Mouse (Mus musculus): ENCODE data around the gene 4930544D05Rik. TPM values are rescaled to one million over a fixed set of nuclear protein-coding genes. Genes with fewer than 3 reads are reported as not detected.

The 4930544D05Rik gene
- polyA plus RNA-seq, 1 experiment from 2014 or later, result not detected

DNA sequence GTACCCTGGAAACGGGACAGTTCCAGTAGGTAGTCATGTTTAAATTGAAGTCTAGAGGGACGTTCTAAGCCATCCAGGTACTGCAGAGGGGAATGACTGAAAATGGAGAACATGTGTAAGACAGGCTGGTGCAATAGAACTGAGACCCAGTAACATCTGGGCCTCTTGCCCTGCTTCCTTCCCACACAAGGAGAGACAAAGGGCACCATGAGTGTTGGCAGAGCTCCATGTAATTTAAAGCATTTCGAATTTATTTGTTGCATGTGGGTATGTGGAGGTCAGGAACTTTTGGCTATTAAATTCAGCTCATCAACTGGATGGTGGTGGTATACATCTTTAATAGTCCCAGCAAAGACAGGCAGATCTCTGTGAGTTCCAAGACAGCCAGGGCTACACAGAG is 33.5 kb upstream of the 4930544D05Rik start:
- Histone ChIP-seq H3K36me3 (no peaks in the 10 kb centered on the region), H3K9me3 (replicated peaks) (no peaks in the 10 kb centered on the region), H3K27me3 (no peaks in the 10 kb centered on the region), H3K9ac (no peak overlapping the region), H3K4me2 (replicated peaks) (no peak overlapping the region), H3K4me3 (replicated peaks) (no peak overlapping the region), H3K4me1 (peaks cover 93% of the 10 kb centered on the region), H3K27ac (replicated peaks) (peak overlapping the region; percentile 82; the same call in 1 of the 2 replicates)
- no peak for ATAC-seq (ENCODE audit: insufficient number of reproducible peaks, low FRiP score, low TSS enrichment, low read depth)
- 24% methylated on average over 3 of the region's 3 CpGs for WGBS

DNA sequence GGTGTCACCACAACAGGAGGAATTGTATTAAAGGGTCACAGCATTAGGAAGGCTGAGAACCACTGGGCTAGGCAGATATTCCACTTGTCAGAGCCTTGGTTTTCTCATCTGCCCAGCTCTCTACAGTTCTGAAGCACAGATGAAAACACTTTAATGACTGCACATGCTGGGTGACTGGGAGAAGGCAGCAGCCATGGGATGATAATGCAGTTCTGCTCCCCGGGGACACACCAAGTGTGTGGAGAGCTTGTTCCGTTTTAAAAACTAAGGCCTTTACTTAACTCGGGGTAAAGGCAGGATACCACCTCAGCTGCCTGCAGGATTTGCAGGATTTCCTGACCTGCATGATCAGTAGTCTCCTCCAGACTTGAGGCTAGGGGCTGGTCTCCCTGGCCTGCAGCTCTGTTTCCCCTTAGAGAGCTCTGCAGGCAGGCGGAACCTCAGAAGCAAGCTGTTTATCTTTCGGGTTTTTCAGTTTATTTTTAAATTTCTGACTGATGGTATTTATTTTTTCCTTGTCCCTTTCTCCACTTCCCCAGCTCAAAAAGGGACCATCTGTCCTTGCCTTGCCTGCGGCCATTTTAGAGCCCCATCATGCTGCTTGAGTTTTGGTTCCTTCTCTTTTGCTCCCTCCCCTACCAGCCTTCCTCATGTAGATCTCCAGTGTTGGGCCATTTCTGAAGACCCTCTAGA is 32.5 kb upstream of the 4930544D05Rik start:
- Histone ChIP-seq H3K27ac (replicated peaks) (peak overlapping the region; percentile 82), H3K27me3 (no peaks in the 10 kb centered on the region), H3K4me1 (peaks cover 84% of the 10 kb centered on the region), H3K9ac (no peak overlapping the region), H3K9me3 (replicated peaks) (no peaks in the 10 kb centered on the region), H3K4me2 (replicated peaks) (no peak overlapping the region), H3K4me3 (replicated peaks) (no peak overlapping the region), H3K36me3 (no peaks in the 10 kb centered on the region)
- ATAC-seq (ENCODE audit: insufficient number of reproducible peaks, low FRiP score, low TSS enrichment, low read depth), result no peak
- WGBS, result 30% methylated on average over 6 of the region's 6 CpGs

DNA sequence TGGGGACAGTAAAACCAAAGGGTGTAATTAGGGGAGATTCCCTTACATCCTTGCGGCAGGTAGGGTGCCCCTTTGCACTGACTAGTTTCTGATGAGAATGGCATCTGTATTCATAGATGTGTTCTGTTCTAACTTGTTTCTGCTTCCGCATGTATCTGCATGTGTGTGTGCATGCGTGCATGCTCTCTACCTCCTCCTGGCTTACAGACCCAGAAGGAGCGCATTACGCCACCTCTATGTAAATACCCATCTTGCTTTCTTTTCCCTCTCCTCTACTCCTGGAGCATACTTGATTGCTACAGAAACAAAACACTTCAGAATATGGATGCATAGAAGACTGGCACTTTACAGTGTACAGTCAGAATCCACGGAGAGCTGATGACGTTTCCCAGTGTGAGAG is 31.9 kb upstream of the 4930544D05Rik start:
- 72% methylated on average over 7 of the region's 7 CpGs for WGBS
- Histone ChIP-seq H3K4me3 (replicated peaks) (no peak overlapping the region), H3K9ac (no peak overlapping the region), H3K27ac (replicated peaks) (peak overlapping the region; percentile 82), H3K36me3 (no peaks in the 10 kb centered on the region), H3K9me3 (replicated peaks) (no peaks in the 10 kb centered on the region), H3K4me1 (peaks cover 78% of the 10 kb centered on the region), H3K4me2 (replicated peaks) (no peak overlapping the region), H3K27me3 (no peaks in the 10 kb centered on the region)
- no peak for ATAC-seq (ENCODE audit: insufficient number of reproducible peaks, low FRiP score, low TSS enrichment, low read depth)

DNA sequence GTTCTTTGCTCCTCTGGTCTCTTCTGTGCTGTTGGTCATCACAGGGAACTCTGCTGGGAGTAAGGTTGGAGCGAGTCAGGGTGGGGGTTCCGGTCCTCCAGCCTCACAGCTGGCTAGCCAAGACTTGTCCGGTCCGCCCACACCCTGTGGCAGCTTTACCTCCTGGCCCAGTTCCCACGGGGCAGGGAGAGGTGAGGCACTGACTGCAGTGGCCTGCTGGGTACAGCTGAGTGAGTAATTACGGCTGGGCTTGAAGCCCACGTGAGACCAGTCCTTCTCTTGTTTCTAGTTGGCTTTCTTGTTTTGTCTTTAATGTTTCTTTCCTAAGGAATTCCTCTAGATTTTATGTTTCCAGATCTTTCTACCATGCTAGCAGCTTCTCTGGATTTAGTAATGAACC is 30.2 kb upstream of the 4930544D05Rik start:
- peak overlapping the region; percentile 13; the same call in 1 of the 2 replicates for H3K4me2 ChIP-seq (replicated peaks)
- peak; percentile 78 for ATAC-seq (ENCODE audit: insufficient number of reproducible peaks, low FRiP score, low TSS enrichment, low read depth)
- H3K4me3 ChIP-seq (replicated peaks), result no peak overlapping the region
- H3K9me3 ChIP-seq (replicated peaks), result no peaks in the 10 kb centered on the region
- no peaks in the 10 kb centered on the region for H3K36me3 ChIP-seq
- peak overlapping the region; percentile 82 for H3K27ac ChIP-seq (replicated peaks)
- H3K4me1 ChIP-seq, result peaks cover 61% of the 10 kb centered on the region
- H3K9ac ChIP-seq, result no peak overlapping the region
- 36% methylated on average over 7 of the region's 7 CpGs for WGBS
- H3K27me3 ChIP-seq, result no peaks in the 10 kb centered on the region

DNA sequence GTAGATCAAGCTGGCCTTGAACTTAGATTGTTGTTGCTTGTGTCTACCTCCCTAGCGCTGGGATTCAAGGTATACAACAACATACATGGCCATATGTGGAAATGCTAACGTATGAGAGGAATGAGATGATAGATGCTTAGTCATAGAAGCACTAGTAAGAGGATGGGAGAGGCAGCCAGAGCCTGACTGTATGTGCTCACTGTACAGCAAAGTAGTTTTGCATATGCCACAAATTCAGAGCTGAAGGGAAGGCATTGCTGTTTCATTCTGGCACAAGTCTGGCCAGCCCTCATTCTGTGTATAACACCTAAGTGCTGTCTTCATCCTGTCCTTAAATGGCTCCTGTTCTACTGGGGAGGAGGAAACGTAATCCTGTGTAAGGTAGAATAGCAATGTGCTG is 29.4 kb upstream of the 4930544D05Rik start:
- Histone ChIP-seq H3K4me1 (peaks cover 54% of the 10 kb centered on the region), H3K9ac (no peak overlapping the region), H3K27ac (replicated peaks) (no peak overlapping the region; the same call in 1 of the 2 replicates), H3K4me3 (replicated peaks) (no peak overlapping the region), H3K36me3 (no peaks in the 10 kb centered on the region), H3K9me3 (replicated peaks) (no peaks in the 10 kb centered on the region), H3K4me2 (replicated peaks) (no peak overlapping the region), H3K27me3 (no peaks in the 10 kb centered on the region)
- 72% methylated on average over 3 of the region's 3 CpGs for WGBS
- no peak for ATAC-seq (ENCODE audit: insufficient number of reproducible peaks, low FRiP score, low TSS enrichment, low read depth)

DNA sequence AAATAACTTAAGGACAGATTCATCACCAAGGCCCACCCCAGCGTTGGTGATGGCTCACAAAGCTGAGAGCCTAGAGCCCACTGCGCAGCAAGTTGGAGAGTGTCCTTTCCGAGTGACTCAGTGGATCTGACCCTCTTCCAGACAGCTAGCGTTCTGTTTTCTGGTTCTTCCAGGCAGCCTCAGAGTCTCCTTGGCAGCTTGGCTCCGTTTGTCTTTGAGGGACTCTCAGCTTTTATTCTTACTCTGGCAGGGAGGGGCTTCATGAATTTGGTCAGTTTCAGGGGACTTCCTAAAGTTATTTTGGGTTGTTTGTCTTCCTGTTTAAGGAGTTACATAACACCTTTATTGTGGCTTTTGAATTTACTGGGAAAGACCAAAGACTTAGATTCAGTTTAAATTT is 28.7 kb upstream of the 4930544D05Rik start:
- peaks cover 48% of the 10 kb centered on the region for H3K4me1 ChIP-seq
- H3K4me2 ChIP-seq (replicated peaks), result no peak overlapping the region
- no peak overlapping the region for H3K27ac ChIP-seq (replicated peaks)
- H3K36me3 ChIP-seq, result no peaks in the 10 kb centered on the region
- no peaks in the 10 kb centered on the region for H3K27me3 ChIP-seq
- no peak overlapping the region for H3K9ac ChIP-seq
- H3K9me3 ChIP-seq (replicated peaks), result no peaks in the 10 kb centered on the region
- no peak for ATAC-seq (ENCODE audit: insufficient number of reproducible peaks, low FRiP score, low TSS enrichment, low read depth)
- WGBS, result 75% methylated on average over 5 of the region's 5 CpGs
- H3K4me3 ChIP-seq (replicated peaks), result no peak overlapping the region

DNA sequence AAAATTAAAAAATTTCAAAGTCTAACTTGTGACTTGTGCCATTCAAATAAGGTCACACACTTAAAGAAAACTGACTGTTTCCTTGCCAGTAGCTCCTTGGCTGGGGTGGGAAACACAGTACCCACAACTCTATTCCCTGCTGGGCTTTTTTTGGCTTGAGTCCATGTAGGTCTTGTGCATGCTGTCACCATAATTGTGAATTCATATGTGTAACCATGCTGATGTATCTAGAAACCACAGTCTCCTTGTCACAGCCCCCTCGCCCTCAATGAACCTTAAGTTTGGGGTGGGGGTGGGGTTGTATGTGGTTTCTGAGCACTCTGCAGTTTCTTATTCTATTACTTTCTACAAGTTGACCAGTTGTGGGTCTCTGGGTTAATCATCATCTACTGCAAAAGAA is 23.9 kb upstream of the 4930544D05Rik start:
- no peaks in the 10 kb centered on the region for H3K27me3 ChIP-seq
- no peak overlapping the region for H3K27ac ChIP-seq (replicated peaks)
- WGBS, result 88% methylated on average over 1 of the region's 1 CpGs
- H3K9ac ChIP-seq, result no peak overlapping the region
- no peaks in the 10 kb centered on the region for H3K36me3 ChIP-seq
- ATAC-seq (ENCODE audit: insufficient number of reproducible peaks, low FRiP score, low TSS enrichment, low read depth), result no peak
- no peaks in the 10 kb centered on the region for H3K9me3 ChIP-seq (replicated peaks)
- H3K4me3 ChIP-seq (replicated peaks), result no peak overlapping the region
- no peak overlapping the region for H3K4me2 ChIP-seq (replicated peaks)
- peaks cover 2% of the 10 kb centered on the region; the same call in 1 of the 2 replicates for H3K4me1 ChIP-seq

DNA sequence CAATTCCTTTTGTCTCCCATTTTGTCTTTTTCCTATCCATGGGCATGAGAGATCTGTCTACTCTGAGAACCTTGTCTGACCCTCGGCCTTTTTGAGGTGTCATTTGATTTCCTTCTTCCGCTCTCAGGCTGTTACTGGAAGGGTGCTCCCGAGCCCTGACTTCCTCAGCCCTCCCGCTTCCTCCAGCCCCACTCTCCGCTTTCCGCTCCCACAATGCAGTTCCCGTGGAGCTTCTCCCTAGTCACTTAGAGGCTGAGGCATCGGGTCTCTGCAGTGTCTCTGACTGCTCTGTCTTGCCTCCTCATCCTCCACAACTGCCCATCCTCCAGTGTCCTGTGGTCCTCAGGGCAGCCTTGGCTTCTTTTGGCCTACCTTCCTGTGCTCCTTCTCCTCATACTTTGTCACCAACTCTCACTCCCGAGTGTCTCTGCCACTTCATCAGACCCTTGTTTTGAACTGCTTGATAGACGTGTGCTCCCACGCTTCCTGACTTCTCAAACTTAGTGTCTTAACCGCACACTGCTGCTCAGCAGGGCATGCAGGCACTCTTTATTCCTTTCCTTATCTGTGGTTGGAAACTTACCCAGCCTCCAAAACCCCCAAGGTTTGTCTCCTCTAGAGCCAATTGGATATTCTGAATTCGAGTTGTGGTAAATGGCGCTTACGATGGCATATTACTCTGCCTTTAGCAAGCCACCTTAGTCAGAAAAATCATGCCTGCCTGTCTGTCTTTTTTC is 21.2 kb upstream of the 4930544D05Rik start:
- no peaks in the 10 kb centered on the region for H3K9me3 ChIP-seq (replicated peaks)
- H3K4me2 ChIP-seq (replicated peaks), result no peak overlapping the region
- no peaks in the 10 kb centered on the region for H3K27me3 ChIP-seq
- WGBS, result 86% methylated on average over 15 of the region's 15 CpGs
- 0 out of 2 replicates have a peak overlapping the region, but pooled peaks have one; percentile 19 for H3K27ac ChIP-seq (replicated peaks)
- no peak overlapping the region for H3K9ac ChIP-seq
- peaks cover 18% of the 10 kb centered on the region for H3K36me3 ChIP-seq
- no peak for ATAC-seq (ENCODE audit: insufficient number of reproducible peaks, low FRiP score, low TSS enrichment, low read depth)
- no peak overlapping the region for H3K4me3 ChIP-seq (replicated peaks)
- H3K4me1 ChIP-seq, result no peaks in the 10 kb centered on the region; the same call in 1 of the 2 replicates

DNA sequence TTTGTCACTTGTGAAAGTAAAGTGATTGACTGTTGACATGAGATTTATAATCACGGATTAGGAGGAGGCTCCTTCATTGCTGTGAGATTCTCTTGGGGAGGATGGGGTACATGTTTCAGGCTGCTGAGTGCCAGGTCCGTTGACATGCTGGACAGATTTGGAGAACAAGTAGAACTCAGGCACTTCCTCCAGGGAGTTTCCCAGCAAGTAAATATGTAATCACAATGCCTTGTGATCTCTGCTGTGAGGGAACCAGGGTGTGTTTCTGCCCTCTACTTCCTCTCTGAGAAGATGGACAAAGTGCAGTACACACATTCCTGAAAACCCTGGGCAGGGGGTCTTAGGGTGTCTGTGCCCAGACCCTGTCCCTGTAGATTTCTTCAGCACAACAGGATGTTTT is 20.0 kb upstream of the 4930544D05Rik start:
- Histone ChIP-seq H3K36me3 (peaks cover 21% of the 10 kb centered on the region), H3K9ac (no peak overlapping the region), H3K4me2 (replicated peaks) (no peak overlapping the region), H3K27me3 (no peaks in the 10 kb centered on the region), H3K4me3 (replicated peaks) (no peak overlapping the region), H3K27ac (replicated peaks) (no peak overlapping the region; the same call in 1 of the 2 replicates), H3K4me1 (no peaks in the 10 kb centered on the region; the same call in 1 of the 2 replicates), H3K9me3 (replicated peaks) (no peaks in the 10 kb centered on the region)
- WGBS, result 56% methylated on average over 2 of the region's 2 CpGs
- ATAC-seq (ENCODE audit: insufficient number of reproducible peaks, low FRiP score, low TSS enrichment, low read depth), result no peak

DNA sequence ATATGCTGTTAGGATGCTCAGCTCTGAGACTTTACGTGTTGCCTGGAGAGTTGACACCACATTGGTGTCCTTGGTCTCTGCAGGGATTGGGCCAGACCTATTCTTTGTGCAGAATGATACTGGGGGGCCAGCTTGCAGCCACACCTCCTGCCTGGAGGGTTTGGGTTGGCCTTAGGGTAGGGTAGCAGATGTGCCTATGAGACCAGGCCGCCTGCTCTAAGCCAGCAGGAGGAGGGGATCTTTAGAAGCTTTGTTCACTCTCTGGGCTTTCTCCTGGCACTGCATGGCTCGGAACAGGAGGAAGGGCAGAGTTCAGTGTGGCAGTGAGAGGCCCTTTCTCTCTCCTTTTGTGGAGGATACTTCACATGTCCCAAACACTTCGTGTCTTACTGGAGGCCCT is 19.6 kb upstream of the 4930544D05Rik start:
- Histone ChIP-seq H3K4me1 (no peaks in the 10 kb centered on the region; the same call in 1 of the 2 replicates), H3K27me3 (no peaks in the 10 kb centered on the region), H3K4me3 (replicated peaks) (no peak overlapping the region), H3K9ac (peak overlapping the region; percentile 7; the same call in 1 of the 2 replicates), H3K9me3 (replicated peaks) (no peaks in the 10 kb centered on the region), H3K27ac (replicated peaks) (no peak overlapping the region; the same call in 1 of the 2 replicates), H3K4me2 (replicated peaks) (no peak overlapping the region), H3K36me3 (peaks cover 21% of the 10 kb centered on the region)
- 50% methylated on average over 4 of the region's 4 CpGs for WGBS
- no peak for ATAC-seq (ENCODE audit: insufficient number of reproducible peaks, low FRiP score, low TSS enrichment, low read depth)

DNA sequence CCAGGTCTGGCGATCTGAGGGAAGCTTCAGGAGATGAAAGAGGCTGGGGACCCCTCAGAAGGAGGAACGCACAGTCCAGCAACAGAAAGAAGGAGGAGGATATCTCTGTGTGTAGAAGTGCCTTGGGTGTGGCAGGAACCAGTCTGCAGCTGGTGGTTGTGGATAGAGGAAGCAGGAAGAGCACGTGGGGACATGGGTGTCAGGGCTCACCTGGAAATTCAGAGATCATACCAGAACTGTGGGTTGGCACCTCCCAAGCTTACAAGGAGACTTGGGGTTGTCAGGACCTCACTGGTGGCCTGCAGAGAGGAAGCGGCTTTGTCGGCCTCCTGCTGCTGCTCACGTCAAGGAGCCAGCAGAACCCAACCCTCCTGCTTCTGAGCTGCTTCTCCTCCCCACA is 18.3 kb upstream of the 4930544D05Rik start:
- no peak overlapping the region for H3K4me3 ChIP-seq (replicated peaks)
- no peak for ATAC-seq (ENCODE audit: insufficient number of reproducible peaks, low FRiP score, low TSS enrichment, low read depth)
- H3K4me1 ChIP-seq, result no peaks in the 10 kb centered on the region; the same call in 1 of the 2 replicates
- H3K9ac ChIP-seq, result no peak overlapping the region
- WGBS, result 88% methylated on average over 6 of the region's 6 CpGs
- H3K9me3 ChIP-seq (replicated peaks), result no peaks in the 10 kb centered on the region
- no peak overlapping the region for H3K4me2 ChIP-seq (replicated peaks)
- peaks cover 26% of the 10 kb centered on the region for H3K36me3 ChIP-seq
- H3K27me3 ChIP-seq, result no peaks in the 10 kb centered on the region
- H3K27ac ChIP-seq (replicated peaks), result no peak overlapping the region

All from embryonic facial prominence, embryonic 15.5 days (tissue).